Mouse (Mus musculus) heart, postnatal 0 days (tissue): ENCODE data around the gene Nfix. TPM values are rescaled to one million over a fixed set of nuclear protein-coding genes. Genes with fewer than 3 reads are reported as not detected.

Source experiments
- ATAC-seq: fragments of 200-750 bp; cut with Nextera tagmentation; 2 replicates; pipeline ENCODE4 v1.8.0; 2017; ENCODE audit warnings: low read depth, moderate number of reproducible peaks, moderate library complexity; ENCODE audit not compliant: insufficient read depth
- DNase-seq: peaks from one replicate; pipeline ENCODE4 v3.0.0-alpha.2; 2016; ENCODE audit warnings: low spot score
- H3K27ac ChIP-seq: fragments of 300-500 bp; sonication (generic); 2 replicates; pipeline ENCODE4 v1.5.1; 2014; ENCODE audit warnings: low read depth, mild to moderate bottlenecking
- H3K27me3 ChIP-seq: fragments of 300-500 bp; sonication (generic); 2 replicates; pipeline ENCODE4 v1.6.1; 2014; ENCODE audit warnings: low read length, mixed read lengths; ENCODE audit not compliant: control insufficient read depth, insufficient read depth
- H3K36me3 ChIP-seq: fragments of 300-500 bp; sonication (generic); replicated peaks from 2 replicates; pipeline ENCODE4 v1.6.1; 2014; ENCODE audit warnings: low read length, mixed read lengths; ENCODE audit not compliant: control insufficient read depth, insufficient read depth
- H3K4me1 ChIP-seq: fragments of 300-500 bp; sonication (generic); 2 replicates; pipeline ENCODE4 v1.6.1; 2014; ENCODE audit warnings: antibody characterized with exemption; ENCODE audit not compliant: control insufficient read depth, insufficient read depth
- H3K4me2 ChIP-seq: fragments of 300-500 bp; sonication (generic); 2 replicates; pipeline ENCODE4 v1.6.1; 2014; ENCODE audit warnings: low read depth, mild to moderate bottlenecking, low read length, moderate library complexity
- H3K4me3 ChIP-seq: fragments of 300-500 bp; sonication (generic); 2 replicates; pipeline ENCODE4 v1.5.1; 2014; ENCODE audit warnings: low read depth, low read length
- H3K9ac ChIP-seq: fragments of 300-500 bp; sonication (generic); replicated peaks from 2 replicates; pipeline ENCODE4 v1.6.1; 2014; ENCODE audit warnings: low read depth, low read length, mixed read lengths
- H3K9me3 ChIP-seq: fragments of 300-500 bp; sonication (generic); replicated peaks from 2 replicates; pipeline ENCODE4 v1.6.1; 2016; ENCODE audit warnings: low read length; ENCODE audit not compliant: control insufficient read depth
- CTCF ChIP-seq: IDR thresholded peaks from 2 replicates; pipeline ENCODE4 v1.5.1; 2016; ENCODE audit warnings: antibody characterized with exemption, control low read depth, low read depth
- EP300 ChIP-seq: IDR thresholded peaks from 2 replicates; pipeline ENCODE4 v1.6.1; 2016; ENCODE audit warnings: antibody characterized with exemption, low read depth
- WGBS: fragments of 180-500 bp; shearing (Covaris S2); extraction: QIAGEN DNeasy Blood & Tissue Kit; methylation state at CpG from one replicate; pipeline ENCODE4 v1.1.7; 2014; 5-methylcytosine and 5-hydroxymethylcytosine counted together
- polyA plus RNA-seq: library from polyadenylated mRNA; unstranded; fragments of >200 nt; fragmentation: Nextera tagmentation; extraction: Ambion mirVana; gene quantifications from 2 replicates; pipeline ENCODE4 v1.2.1, GENCODE M21; 2015
- total RNA-seq: library from RNA; depleted of rRNA; stranded (reverse); fragments of >200 nt; gene quantifications from 2 replicates; pipeline ENCODE4 v1.2.3, GENCODE M21; 2014; ENCODE audit warnings: low replicate concordance

Nfix gene
- total and polyA plus RNA-seq, 2 experiments from 2014 or later: 18.2 to 41.9 TPM

DNA sequence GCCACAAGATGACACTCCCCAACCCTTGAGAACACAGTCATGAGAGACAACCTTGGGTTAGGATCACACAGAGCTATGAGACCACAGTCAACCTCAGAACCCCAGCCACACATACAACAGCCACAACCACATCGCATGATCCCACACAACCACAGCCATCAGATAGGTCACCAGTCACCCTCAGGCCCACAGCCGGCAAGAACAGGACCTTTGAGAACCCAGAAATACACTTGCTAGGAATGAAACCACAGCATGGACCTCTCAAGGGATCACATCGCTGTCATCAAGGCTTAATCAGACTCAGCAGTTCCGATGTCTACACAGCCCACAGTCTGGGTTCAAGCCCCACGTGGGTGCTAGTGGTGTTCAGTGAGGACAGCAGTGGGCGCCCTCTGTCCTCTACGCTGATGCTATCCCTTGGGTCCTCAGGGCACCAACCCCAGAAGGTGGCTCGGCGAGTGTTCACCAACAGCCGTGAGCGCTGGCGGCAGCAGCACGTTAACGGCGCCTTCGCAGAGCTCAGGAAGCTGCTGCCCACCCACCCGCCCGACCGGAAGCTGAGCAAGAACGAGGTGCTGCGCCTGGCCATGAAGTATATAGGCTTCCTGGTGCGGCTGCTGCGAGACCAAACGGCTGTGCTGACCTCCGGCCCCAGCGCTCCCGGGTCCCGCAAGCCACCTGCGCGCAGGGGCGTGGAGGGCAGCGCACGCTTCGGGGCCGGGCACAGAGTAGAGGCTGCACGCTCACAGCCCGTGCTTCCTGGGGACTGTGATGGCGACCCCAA, 96.5 kb downstream of the Nfix start:
- 0 out of 2 replicates have a peak, but pooled peaks cover 3% of the 10 kb centered on the region for H3K4me1 ChIP-seq
- H3K4me2 ChIP-seq: peak overlapping the region; percentile 59
- no peak for TF ChIP-seq EP300
- no peak for TF ChIP-seq CTCF
- H3K9ac ChIP-seq: peak overlapping the region; percentile 42; the same call in 1 of the 2 replicates
- no peak for DNase-seq
- peak overlapping the region; percentile 71 for H3K27ac ChIP-seq
- H3K9me3 ChIP-seq: no peaks in the 10 kb centered on the region
- no peaks in the 10 kb centered on the region; the same call in 1 of the 2 replicates for H3K36me3 ChIP-seq
- peaks cover 63% of the 10 kb centered on the region for H3K27me3 ChIP-seq
- peak overlapping the region; percentile 36 for H3K4me3 ChIP-seq
- WGBS: 19% methylated on average over 38 of the region's 38 CpGs
- no peak for ATAC-seq

GRCm38 (mm10) chr8:84702963-84703465, 97.1 kb downstream of the Nfix start:
- H3K27ac ChIP-seq: peak overlapping the region; percentile 8; the same call in 1 of the 2 replicates
- DNase-seq: no peak
- H3K27me3 ChIP-seq: peaks cover 58% of the 10 kb centered on the region
- H3K9ac ChIP-seq: no peak overlapping the region; the same call in 1 of the 2 replicates
- ATAC-seq: no peak
- H3K36me3 ChIP-seq: peaks cover 5% of the 10 kb centered on the region; the same call in 1 of the 2 replicates
- TF ChIP-seq EP300 (no peak), CTCF (no peak)
- 69% methylated on average over 6 of the region's 6 CpGs for WGBS
- peak overlapping the region; percentile 44 for H3K4me3 ChIP-seq
- no peaks in the 10 kb centered on the region for H3K9me3 ChIP-seq
- H3K4me2 ChIP-seq: peak overlapping the region; percentile 59
- 0 out of 2 replicates have a peak, but pooled peaks cover 3% of the 10 kb centered on the region for H3K4me1 ChIP-seq

DNA sequence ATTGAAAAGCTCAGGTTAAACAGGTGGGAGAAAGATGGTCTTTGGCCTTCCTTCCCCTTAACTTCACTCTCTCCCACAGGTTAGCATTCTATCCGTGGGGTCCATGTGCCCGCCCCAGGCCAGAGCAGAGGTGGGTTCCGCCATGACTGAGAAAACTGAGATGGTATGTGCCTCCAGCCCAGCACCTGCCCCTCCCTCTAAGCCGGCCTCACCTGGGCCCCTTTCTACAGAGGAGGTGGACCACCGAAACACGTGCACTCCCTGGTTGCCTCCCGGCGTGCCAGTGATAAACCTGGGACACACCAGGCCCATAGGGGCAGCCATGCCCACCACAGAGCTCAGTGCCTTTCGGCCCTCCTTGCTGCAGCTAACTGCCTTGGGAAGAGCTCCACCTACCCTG, 97.6 kb downstream of the Nfix start:
- H3K27ac ChIP-seq: peak overlapping the region; percentile 81
- 73% methylated on average over 9 of the region's 9 CpGs for WGBS
- H3K27me3 ChIP-seq: peaks cover 53% of the 10 kb centered on the region
- DNase-seq: no peak
- peaks cover 10% of the 10 kb centered on the region for H3K36me3 ChIP-seq
- peak overlapping the region; percentile 44 for H3K4me3 ChIP-seq
- H3K4me2 ChIP-seq: peak overlapping the region; percentile 59
- ATAC-seq: no peak
- H3K4me1 ChIP-seq: 0 out of 2 replicates have a peak, but pooled peaks cover 3% of the 10 kb centered on the region
- TF ChIP-seq EP300 (no peak), CTCF (no peak)
- H3K9ac ChIP-seq: peak overlapping the region; percentile 24
- H3K9me3 ChIP-seq: no peaks in the 10 kb centered on the region

DNA sequence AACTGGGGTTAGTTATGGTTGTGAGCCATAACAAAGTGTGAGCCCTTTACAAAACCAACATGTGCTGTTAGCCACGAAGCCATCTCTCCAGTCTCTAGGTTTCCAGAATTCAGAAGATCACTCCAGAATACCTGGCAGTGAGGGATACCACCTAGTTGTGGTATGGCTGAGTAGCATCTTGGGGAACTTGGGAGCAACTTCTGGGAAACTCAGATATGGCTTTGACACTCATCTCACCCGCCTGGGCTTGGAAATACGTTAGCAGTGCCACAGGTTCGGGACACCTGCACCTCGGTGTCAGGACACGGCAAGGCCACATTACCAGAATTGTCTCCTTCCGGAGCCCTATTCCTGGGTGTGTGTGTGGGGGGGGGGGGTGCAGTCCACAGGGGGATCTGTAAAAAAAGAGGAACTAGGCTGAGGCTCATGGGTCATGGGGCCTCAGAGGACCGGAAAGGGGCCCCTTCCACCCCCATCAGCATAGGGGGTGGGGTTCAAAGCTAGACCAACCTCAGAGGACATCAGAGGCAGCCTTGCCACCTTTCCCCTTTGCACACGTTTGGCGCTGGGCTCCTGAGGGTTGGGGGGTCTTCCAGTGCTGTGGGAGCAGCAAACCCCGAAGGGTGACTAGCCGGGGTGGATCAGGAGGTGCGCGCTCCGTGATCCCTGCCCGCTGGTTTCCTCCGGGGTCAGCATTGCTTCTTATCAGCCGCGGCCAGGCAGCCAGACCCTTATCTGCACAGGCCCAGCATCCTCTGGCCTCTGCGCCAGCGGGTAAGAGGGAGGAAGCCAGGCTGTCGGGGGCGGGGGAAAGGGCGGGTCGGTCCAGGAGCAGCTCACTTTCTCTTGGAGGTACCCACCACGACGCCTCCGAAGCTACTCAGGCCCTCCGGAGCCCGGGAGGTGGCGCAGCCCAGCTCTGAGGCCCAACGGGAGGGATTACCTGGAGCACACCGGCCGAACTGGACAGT, 98.9 kb downstream of the Nfix start, which contains the start of gene Lyl1:
TSS of gene Lyl1 (plus strand) at position 517 of the 971 bp plus-strand sequence.
- Histone ChIP-seq H3K4me2 (peak within 1 kb of the TSS; percentile 59), H3K4me1 (0 out of 2 replicates have a peak, but pooled peaks cover 3% of the 10 kb centered on the region), H3K27ac (peak within 1 kb of the TSS; percentile 81), H3K4me3 (peak within 1 kb of the TSS; percentile 44), H3K27me3 (peaks cover 40% of the 10 kb centered on the region), H3K9me3 (no peaks in the 10 kb centered on the region), H3K9ac (peak within 1 kb of the TSS; percentile 24), H3K36me3 (peaks cover 19% of the 10 kb centered on the region)
- TF ChIP-seq EP300: peak; percentile 98
- TF ChIP-seq CTCF: no peak; the same call in 1 of the 2 replicates
- 6% methylated on average over 34 of the region's 34 CpGs for WGBS
- ATAC-seq (peak; percentile 57), DNase-seq (peak; percentile 59)

- WGBS: 65% methylated on average over 5 of the region's 5 CpGs
- TF ChIP-seq EP300 (no peak), CTCF (no peak)
- H3K27ac ChIP-seq: peak overlapping the region; percentile 81
- ATAC-seq (no peak), DNase-seq (no peak)
- no peak overlapping the region for H3K9ac ChIP-seq
- H3K4me1 ChIP-seq: 0 out of 2 replicates have a peak, but pooled peaks cover 3% of the 10 kb centered on the region
- H3K4me3 ChIP-seq: no peak overlapping the region
- H3K9me3 ChIP-seq: no peaks in the 10 kb centered on the region
- H3K27me3 ChIP-seq: peaks cover 36% of the 10 kb centered on the region
- peak overlapping the region; percentile 10; the same call in 1 of the 2 replicates for H3K4me2 ChIP-seq
- H3K36me3 ChIP-seq: peaks cover 21% of the 10 kb centered on the region
Observed at GRCm38 (mm10) chr8:84700526-84700925, 99.6 kb downstream of the Nfix start.
